Mouse (Mus musculus) left cerebral cortex, adult 9 months (tissue): ENCODE results near the gene Nudt8.
A peak's percentile ranks its signal among the peaks of the same experiment; 100 is the strongest.

Experiments
- DNase-seq, 2 experiments: peaks; one replicate each; pipeline ENCODE4 v3.0.0; 2022; ENCODE audit warnings: low spot score in 2 of 2

The Nudt8 gene

GRCm38 (mm10) chr19:3988066-3988465, 12.3 kb upstream of the Nudt8 start:
- DNase-seq = no peak

GRCm38 (mm10) chr19:3988750-3989149, 11.6 kb upstream of the Nudt8 start:
- no peak for DNase-seq

- DNase-seq = no peak
Observed at GRCm38 (mm10) chr19:3990804-3991203, 9.6 kb upstream of the Nudt8 start.

- DNase-seq = no peak
Observed at GRCm38 (mm10) chr19:3991562-3991961, 8.8 kb upstream of the Nudt8 start.

DNA sequence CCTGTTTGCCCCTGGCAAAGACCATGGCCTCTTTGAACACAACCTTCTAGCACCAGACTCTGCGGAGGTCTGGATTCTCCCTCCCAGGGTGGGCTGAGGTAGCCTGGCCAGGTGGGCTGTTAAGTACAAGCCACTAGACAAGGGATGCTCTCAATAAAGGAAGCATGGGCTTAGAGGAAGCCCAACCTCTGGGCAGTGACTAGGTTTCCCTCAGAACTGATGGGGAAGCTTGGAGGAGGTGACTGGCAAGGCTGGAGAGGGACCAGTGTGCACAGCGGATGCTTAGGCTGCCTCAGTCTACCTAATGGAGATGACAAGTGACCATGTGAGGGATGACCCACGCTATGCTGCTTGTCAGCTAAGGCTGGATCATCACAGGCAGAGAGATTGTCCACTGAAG, 8.4 kb upstream of the Nudt8 start:
- no peak for DNase-seq

DNA sequence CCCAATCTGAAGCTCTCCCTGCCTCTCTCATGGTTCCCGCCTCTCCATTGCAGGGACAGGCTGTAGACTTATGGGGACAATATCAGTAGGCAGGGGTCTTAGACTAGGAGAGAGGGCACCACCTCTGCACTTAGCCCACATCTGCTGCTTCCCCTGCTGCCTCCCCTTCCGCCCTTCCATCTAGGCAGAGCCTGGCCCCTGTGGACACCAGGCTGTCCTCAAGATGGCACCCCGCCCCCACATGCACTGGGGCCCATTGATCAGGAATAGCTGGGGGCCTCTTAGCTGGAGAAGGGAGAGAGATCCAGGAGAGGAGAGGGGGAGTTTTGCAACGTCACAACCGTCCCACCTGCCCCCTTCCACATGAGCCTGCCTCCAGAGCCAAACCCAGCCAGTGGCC, 8.0 kb upstream of the Nudt8 start, which contains the start of gene Tbx10:
Gene Tbx10 (plus strand): TSS at position 337 of the 400 bp plus-strand sequence.
- DNase-seq = no peak

DNA sequence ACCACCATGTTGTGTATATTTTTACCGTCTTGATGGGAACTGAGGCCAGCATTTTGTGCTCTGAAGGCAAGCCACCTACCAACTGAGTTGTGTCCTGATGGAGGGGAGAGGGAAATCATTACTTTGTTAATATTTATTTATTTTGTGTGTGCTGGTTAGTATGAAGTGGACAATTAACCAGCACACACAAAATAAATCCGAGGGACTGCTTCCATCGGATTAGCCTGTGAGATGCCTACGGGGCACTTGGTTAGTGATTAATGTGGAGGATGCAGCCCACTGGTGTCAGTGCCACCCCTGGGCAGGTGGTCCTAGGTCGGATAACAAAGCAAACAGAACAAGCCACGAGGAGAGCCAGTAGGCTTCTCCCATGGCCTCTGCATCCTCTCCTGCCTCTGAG, 5.4 kb upstream of the Nudt8 start:
- no peak for DNase-seq

GRCm38 (mm10) chr19:3995505-3995904, 4.9 kb upstream of the Nudt8 start:
- no peak for DNase-seq

DNA sequence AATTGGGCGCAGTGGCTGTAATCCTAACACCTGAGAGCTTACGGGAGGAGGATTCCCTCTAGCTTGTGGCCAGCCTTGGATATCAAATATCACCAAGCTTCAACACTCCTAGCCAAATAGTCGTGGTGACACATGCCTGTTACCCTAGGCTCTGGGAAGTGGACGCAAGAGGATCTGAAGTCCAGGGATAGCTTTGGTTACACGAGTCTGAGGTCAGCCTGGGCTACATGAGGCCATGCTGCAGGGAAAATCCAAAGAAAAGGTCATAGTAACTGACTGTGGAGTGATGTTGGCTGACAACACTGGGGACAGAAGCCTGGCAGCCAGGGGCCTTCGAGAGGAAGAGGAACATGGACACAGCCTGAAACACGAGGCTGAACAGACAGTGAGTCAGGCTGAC, 4.3 kb upstream of the Nudt8 start:
- DNase-seq = no peak

GRCm38 (mm10) chr19:3996747-3997146, 3.6 kb upstream of the Nudt8 start:
- no peak for DNase-seq

GRCm38 (mm10) chr19:3997231-3997630, 3.1 kb upstream of the Nudt8 start:
- no peak for DNase-seq

DNA sequence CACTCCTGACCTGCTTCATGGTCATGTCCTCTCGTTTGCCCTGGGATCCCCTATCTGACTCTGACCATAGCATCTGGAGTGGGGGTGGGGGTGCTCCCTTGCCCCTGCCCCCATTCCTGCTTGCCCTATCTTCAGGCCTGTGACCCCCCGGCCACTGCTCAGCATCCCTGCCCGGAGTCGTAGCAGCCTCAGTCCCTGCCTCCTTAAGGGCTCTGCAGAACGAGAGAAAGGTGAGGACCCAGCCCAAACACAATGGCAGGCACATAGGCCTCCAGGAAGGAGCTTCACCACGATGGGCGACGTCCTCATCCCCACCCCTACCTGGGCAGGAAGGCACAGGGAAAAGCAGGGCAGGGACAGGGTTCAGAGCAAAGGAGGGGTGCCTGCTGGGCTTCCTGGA, 2.0 kb upstream of the Nudt8 start:
- no peak for DNase-seq

GRCm38 (mm10) chr19:3999121-3999730, 1.2 kb upstream of the Nudt8 start:
- DNase-seq = no peak

GRCm38 (mm10) chr19:4000949-4001525, 657 bp downstream of the Nudt8 start:
- DNase-seq = no peak

DNA sequence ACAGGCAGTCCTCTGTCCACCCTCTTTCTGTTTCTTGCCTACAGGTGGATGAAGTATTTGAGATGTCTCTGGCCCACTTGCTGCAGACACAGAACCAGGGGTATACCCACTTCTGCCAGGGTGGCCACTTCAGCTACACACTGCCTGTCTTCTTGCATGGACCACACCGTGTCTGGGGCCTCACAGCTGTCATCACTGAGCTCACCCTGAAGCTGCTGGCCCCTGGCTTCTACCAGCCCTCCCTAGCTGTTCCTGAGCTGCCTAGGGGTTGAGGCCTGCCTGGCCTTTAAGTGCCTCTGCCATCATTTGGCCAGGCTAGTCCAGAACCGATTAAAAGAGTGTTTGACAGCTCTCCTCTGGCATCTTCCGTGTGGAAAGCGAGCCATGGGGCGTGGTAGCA, 1.4 kb downstream of the Nudt8 start:
- no peak for DNase-seq

DNA sequence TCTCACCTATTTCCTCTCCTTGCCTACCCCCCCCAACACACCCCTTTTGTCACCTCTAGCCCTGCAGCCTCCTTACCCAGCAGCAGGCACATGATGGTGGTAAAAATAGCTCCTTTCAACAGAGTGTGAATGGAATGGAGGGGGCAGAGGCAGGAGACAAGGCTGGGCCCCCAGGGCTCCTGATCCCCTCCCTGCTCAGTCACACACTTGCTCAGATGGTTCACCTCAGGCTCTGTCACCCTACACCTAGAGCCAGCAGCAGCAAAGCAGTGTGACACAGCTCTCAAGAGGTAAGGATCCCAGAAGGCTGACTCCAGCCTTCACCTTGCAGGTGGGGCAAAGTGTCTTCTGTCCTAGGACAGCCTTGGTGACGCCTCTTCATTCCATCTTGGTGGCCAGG, 2.7 kb downstream of the Nudt8 start, which contains the start of gene Doc2g:
Gene Doc2g (plus strand): TSS at position 202 of the 400 bp plus-strand sequence.
- DNase-seq = no peak

GRCm38 (mm10) chr19:4003641-4004040, 3.3 kb downstream of the Nudt8 start:
- DNase-seq = no peak

GRCm38 (mm10) chr19:4004331-4004730, 4.0 kb downstream of the Nudt8 start:
- no peak for DNase-seq

DNA sequence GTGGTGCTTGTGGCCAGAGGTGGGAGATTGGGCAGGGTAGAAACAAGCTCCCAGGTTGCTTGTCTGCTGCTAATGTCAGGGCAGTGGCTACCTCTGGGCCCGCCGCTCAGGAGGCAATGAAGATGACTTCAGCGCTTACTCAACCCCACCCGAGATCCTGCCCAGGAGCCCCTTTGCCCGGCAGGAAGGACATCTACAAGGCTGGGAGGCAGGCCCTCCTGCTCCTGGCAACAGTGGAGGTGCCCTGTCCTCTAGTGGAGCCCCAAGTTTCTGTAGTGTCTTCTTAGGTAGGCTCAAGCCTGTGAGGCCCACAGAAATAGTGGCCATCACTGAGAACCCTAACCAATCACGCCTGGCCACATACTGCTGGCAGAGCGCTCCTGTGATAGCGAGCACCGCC, 4.7 kb downstream of the Nudt8 start:
- no peak for DNase-seq

GRCm38 (mm10) chr19:4005971-4006370, 5.6 kb downstream of the Nudt8 start:
- DNase-seq = no peak

DNA sequence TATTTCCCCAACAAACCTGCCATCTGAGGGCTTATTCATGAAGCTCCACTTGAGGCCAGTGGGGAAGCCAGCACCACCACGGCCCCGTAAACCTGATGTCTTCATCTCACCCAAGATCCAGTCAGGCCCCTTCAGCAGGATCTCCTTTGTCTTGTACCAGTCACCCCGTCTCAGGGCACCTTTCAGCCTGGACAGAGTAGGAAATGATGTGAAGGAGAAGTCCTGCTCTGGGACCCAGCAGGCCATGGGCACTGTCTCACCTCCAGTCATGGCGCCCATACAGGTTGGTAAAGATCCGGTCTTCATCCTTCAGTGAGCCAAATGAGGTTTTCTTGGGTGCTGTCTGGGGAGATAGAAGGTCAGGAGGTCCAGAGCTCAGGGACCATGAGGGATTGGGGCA, 10.7 kb downstream of the Nudt8 start:
- no peak for DNase-seq

DNA sequence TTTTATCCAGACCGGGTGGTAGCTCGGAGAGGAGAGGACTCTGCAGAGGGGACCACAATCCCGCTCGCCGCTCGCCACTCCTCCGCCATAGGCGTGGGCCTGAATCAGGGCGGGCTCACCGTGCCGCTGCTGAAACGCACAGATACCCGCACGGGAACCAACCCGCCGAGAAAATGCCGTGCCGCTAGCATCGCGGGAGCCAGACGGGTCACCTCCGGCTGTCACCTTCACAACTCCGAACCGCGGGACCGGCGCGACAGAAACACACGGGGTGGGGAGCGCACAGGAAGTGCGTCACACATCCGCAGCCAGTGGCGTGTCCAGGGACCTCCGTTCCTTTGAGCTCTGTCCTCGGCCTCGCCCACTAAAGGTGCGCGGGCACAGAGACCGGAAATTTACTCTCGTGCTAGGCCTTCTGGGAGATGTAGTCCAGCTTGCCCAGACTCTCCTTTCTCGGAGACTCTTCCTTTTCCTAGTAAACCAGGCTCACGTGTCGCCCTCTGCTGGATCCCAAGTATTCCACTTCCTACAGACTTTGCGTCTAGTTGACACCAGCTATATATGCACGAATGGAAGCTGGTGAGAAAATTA, 12.1 kb downstream of the Nudt8 start, which contains the start of gene Ndufv1:
Gene Ndufv1 (minus strand): TSS at position 375 of the 591 bp plus-strand sequence.
- peak; percentile 98 to 99 for DNase-seq

DNA sequence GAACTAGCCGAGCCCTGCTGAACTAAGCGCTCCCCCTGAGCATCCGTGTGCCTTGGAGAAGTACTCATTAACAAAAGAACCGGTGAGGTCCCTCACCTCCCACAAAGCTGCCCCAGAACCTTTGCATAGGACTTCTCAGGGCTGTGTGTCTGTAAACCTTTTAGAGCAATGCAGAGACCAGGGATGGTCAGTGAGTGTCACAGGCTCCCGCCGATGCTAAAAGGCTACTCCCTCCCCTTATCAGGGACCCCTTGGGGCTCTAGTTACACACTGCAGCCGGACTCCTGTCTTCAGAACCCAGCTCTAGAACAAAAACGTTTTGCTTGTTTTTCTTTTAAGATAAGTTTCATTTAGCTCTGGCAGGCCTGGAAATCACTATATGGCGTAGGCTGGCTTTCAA, 12.7 kb downstream of the Nudt8 start:
- no peak for DNase-seq
